Mouse (Mus musculus) heart, postnatal 0 days (tissue): Measurements from ENCODE around the gene Glb1l3. TPM values are rescaled to one million over a fixed set of nuclear protein-coding genes. Genes with fewer than 3 reads are reported as not detected.
A peak's percentile ranks its signal among the peaks of the same experiment; 100 is the strongest.

Experiments used
- ATAC-seq: fragments of 200-750 bp; cut with Nextera tagmentation; 2 replicates; pipeline ENCODE4 v1.8.0; 2017; ENCODE audit warnings: low read depth, moderate number of reproducible peaks, moderate library complexity; ENCODE audit not compliant: insufficient read depth
- DNase-seq: peaks from one replicate; pipeline ENCODE4 v3.0.0-alpha.2; 2016; ENCODE audit warnings: low spot score
- H3K27ac ChIP-seq: fragments of 300-500 bp; sonication (generic); 2 replicates; pipeline ENCODE4 v1.5.1; 2014; ENCODE audit warnings: low read depth, mild to moderate bottlenecking
- H3K27me3 ChIP-seq: fragments of 300-500 bp; sonication (generic); 2 replicates; pipeline ENCODE4 v1.6.1; 2014; ENCODE audit warnings: low read length, mixed read lengths; ENCODE audit not compliant: control insufficient read depth, insufficient read depth
- H3K36me3 ChIP-seq: fragments of 300-500 bp; sonication (generic); replicated peaks from 2 replicates; pipeline ENCODE4 v1.6.1; 2014; ENCODE audit warnings: low read length, mixed read lengths; ENCODE audit not compliant: control insufficient read depth, insufficient read depth
- H3K4me1 ChIP-seq: fragments of 300-500 bp; sonication (generic); 2 replicates; pipeline ENCODE4 v1.6.1; 2014; ENCODE audit warnings: antibody characterized with exemption; ENCODE audit not compliant: control insufficient read depth, insufficient read depth
- H3K4me2 ChIP-seq: fragments of 300-500 bp; sonication (generic); 2 replicates; pipeline ENCODE4 v1.6.1; 2014; ENCODE audit warnings: low read depth, mild to moderate bottlenecking, low read length, moderate library complexity
- H3K4me3 ChIP-seq: fragments of 300-500 bp; sonication (generic); 2 replicates; pipeline ENCODE4 v1.5.1; 2014; ENCODE audit warnings: low read depth, low read length
- H3K9ac ChIP-seq: fragments of 300-500 bp; sonication (generic); replicated peaks from 2 replicates; pipeline ENCODE4 v1.6.1; 2014; ENCODE audit warnings: low read depth, low read length, mixed read lengths
- H3K9me3 ChIP-seq: fragments of 300-500 bp; sonication (generic); replicated peaks from 2 replicates; pipeline ENCODE4 v1.6.1; 2016; ENCODE audit warnings: low read length; ENCODE audit not compliant: control insufficient read depth
- CTCF ChIP-seq: IDR thresholded peaks from 2 replicates; pipeline ENCODE4 v1.5.1; 2016; ENCODE audit warnings: antibody characterized with exemption, control low read depth, low read depth
- EP300 ChIP-seq: IDR thresholded peaks from 2 replicates; pipeline ENCODE4 v1.6.1; 2016; ENCODE audit warnings: antibody characterized with exemption, low read depth
- WGBS: fragments of 180-500 bp; shearing (Covaris S2); extraction: QIAGEN DNeasy Blood & Tissue Kit; methylation state at CpG from one replicate; pipeline ENCODE4 v1.1.7; 2014; 5-methylcytosine and 5-hydroxymethylcytosine counted together
- polyA plus RNA-seq: library from polyadenylated mRNA; unstranded; fragments of >200 nt; fragmentation: Nextera tagmentation; extraction: Ambion mirVana; gene quantifications from 2 replicates; pipeline ENCODE4 v1.2.1, GENCODE M21; 2015
- total RNA-seq: library from RNA; depleted of rRNA; stranded (reverse); fragments of >200 nt; gene quantifications from 2 replicates; pipeline ENCODE4 v1.2.3, GENCODE M21; 2014; ENCODE audit warnings: low replicate concordance

Gene Glb1l3
- total and polyA plus RNA-seq, 2 experiments from 2014 or later: not detected

GRCm38 (mm10) chr9:26804321-26804720 is 56.4 kb downstream of the Glb1l3 start:
- DNase-seq: no peak
- Histone ChIP-seq H3K27me3 (no peaks in the 10 kb centered on the region), H3K4me1 (0 out of 2 replicates have a peak, but pooled peaks cover 5% of the 10 kb centered on the region), H3K4me2 (no peak overlapping the region), H3K9me3 (no peaks in the 10 kb centered on the region), H3K27ac (no peak overlapping the region), H3K36me3 (no peaks in the 10 kb centered on the region), H3K9ac (no peak overlapping the region), H3K4me3 (no peak overlapping the region)
- TF ChIP-seq EP300 (no peak), CTCF (no peak)
- ATAC-seq: no peak

GRCm38 (mm10) chr9:26800357-26800756 is 60.3 kb downstream of the Glb1l3 start:
- no peak for TF ChIP-seq CTCF
- TF ChIP-seq EP300: no peak
- DNase-seq (no peak), ATAC-seq (no peak)
- Histone ChIP-seq H3K27ac (no peak overlapping the region), H3K36me3 (no peaks in the 10 kb centered on the region), H3K4me3 (no peak overlapping the region), H3K4me1 (0 out of 2 replicates have a peak, but pooled peaks cover 4% of the 10 kb centered on the region), H3K9me3 (no peaks in the 10 kb centered on the region), H3K4me2 (no peak overlapping the region), H3K9ac (no peak overlapping the region), H3K27me3 (no peaks in the 10 kb centered on the region)
- WGBS: 85% methylated on average over 2 of the region's 2 CpGs

GRCm38 (mm10) chr9:26798731-26799130 is 62.0 kb downstream of the Glb1l3 start:
- 69% methylated on average over 1 of the region's 1 CpGs for WGBS
- ATAC-seq: no peak
- H3K27me3 ChIP-seq: no peaks in the 10 kb centered on the region

GRCm38 (mm10) chr9:26798205-26798604 is 62.5 kb downstream of the Glb1l3 start:
- H3K4me2 ChIP-seq: no peak overlapping the region
- H3K9ac ChIP-seq: no peak overlapping the region
- H3K4me3 ChIP-seq: no peak overlapping the region
- no peaks in the 10 kb centered on the region for H3K27me3 ChIP-seq
- no peaks in the 10 kb centered on the region for H3K36me3 ChIP-seq
- no peak overlapping the region for H3K27ac ChIP-seq
- no peak for TF ChIP-seq CTCF
- TF ChIP-seq EP300: no peak
- DNase-seq (no peak), ATAC-seq (no peak)
- H3K9me3 ChIP-seq: no peaks in the 10 kb centered on the region
- WGBS: 74% methylated on average over 3 of the region's 3 CpGs
- H3K4me1 ChIP-seq: no peaks in the 10 kb centered on the region

More at GRCm38 (mm10) chr9:26798731-26799130, 62.0 kb downstream of the Glb1l3 start:
- Histone ChIP-seq H3K9ac (no peak overlapping the region), H3K4me2 (no peak overlapping the region), H3K4me3 (no peak overlapping the region), H3K36me3 (no peaks in the 10 kb centered on the region), H3K27ac (no peak overlapping the region), H3K4me1 (no peaks in the 10 kb centered on the region), H3K9me3 (no peaks in the 10 kb centered on the region)
- TF ChIP-seq EP300 (no peak), CTCF (no peak)
- no peak for DNase-seq

- H3K36me3 ChIP-seq: no peaks in the 10 kb centered on the region
- ATAC-seq (no peak), DNase-seq (no peak)
- TF ChIP-seq EP300: no peak
- TF ChIP-seq CTCF: no peak
- H3K9me3 ChIP-seq: no peaks in the 10 kb centered on the region
- WGBS: 29% methylated on average over 3 of the region's 3 CpGs
- H3K4me1 ChIP-seq: no peaks in the 10 kb centered on the region
- H3K9ac ChIP-seq: no peak overlapping the region
- no peak overlapping the region for H3K4me2 ChIP-seq
- no peak overlapping the region for H3K27ac ChIP-seq
- no peak overlapping the region for H3K4me3 ChIP-seq
- H3K27me3 ChIP-seq: no peaks in the 10 kb centered on the region
Observed at GRCm38 (mm10) chr9:26792829-26793228, 67.9 kb downstream of the Glb1l3 start.

GRCm38 (mm10) chr9:26783414-26783975 is 77.2 kb downstream of the Glb1l3 start:
- no peak overlapping the region for H3K4me3 ChIP-seq
- no peak for ATAC-seq

More at GRCm38 (mm10) chr9:26783414-26783975, 77.2 kb downstream of the Glb1l3 start:
- DNase-seq: no peak
- no peak overlapping the region for H3K9ac ChIP-seq
- H3K9me3 ChIP-seq: no peaks in the 10 kb centered on the region
- no peak overlapping the region for H3K27ac ChIP-seq
- TF ChIP-seq CTCF: no peak
- no peak for TF ChIP-seq EP300
- peak overlapping the region; percentile 35; the same call in 1 of the 2 replicates for H3K4me2 ChIP-seq
- WGBS: 25% methylated on average over 7 of the region's 7 CpGs
- no peaks in the 10 kb centered on the region for H3K36me3 ChIP-seq
- H3K27me3 ChIP-seq: no peaks in the 10 kb centered on the region
- no peaks in the 10 kb centered on the region for H3K4me1 ChIP-seq
